Mouse (Mus musculus) granulocyte monocyte progenitor cell, adult 5-6 weeks (primary cell): Measurements from ENCODE around the gene Ifnl3. TPM values are rescaled to one million over a fixed set of nuclear protein-coding genes. Genes with fewer than 3 reads are reported as not detected.
A peak's percentile ranks its signal among the peaks of the same experiment; 100 is the strongest.

Experiments
- ATAC-seq: replicated peaks from 2 replicates; pipeline ENCODE4 v1.8.0; 2016; ENCODE audit warnings: mild to moderate bottlenecking, moderate TSS enrichment, inconsistent platforms; ENCODE audit not compliant: poor library complexity, severe bottlenecking
- total RNA-seq, 2 experiments: library from RNA; stranded (forward) in 1 of 2; stranded (reverse) in 1 of 2; fragments of 200-712, 200-1000 nt in 1 of 2; fragments of >200 nt in 1 of 2; fragmentation: Nextera tagmentation in 1 of 2; gene quantifications; 2 replicates each; pipeline ENCODE4 v1.2.3; 2014 to 2017

The Ifnl3 gene
- total RNA-seq, 2 experiments from 2014 or later: not detected

- ATAC-seq: no peak
These were observed 22.6 kb downstream of the Ifnl3 start for GRCm38 (mm10) chr7:28545048-28545890.

- ATAC-seq: no peak
These were observed 23.2 kb downstream of the Ifnl3 start for GRCm38 (mm10) chr7:28545891-28546210.

- 0 out of 2 replicates have a peak, but pooled peaks have one; percentile 6 for ATAC-seq
These were observed 24.0 kb downstream of the Ifnl3 start for GRCm38 (mm10) chr7:28546649-28547048.

- ATAC-seq: 0 out of 2 replicates have a peak, but pooled peaks have one; percentile 13
These were observed 24.5 kb downstream of the Ifnl3 start, which contains the start of gene Nccrp1 for GRCm38 (mm10) chr7:28547154-28547553. Nccrp1 (minus strand) TSS chr7:28547254.

GRCm38 (mm10) chr7:28547628-28548027, 25.0 kb downstream of the Ifnl3 start:
- peak; percentile 94 for ATAC-seq

GRCm38 (mm10) chr7:28553076-28553475, 30.4 kb downstream of the Ifnl3 start:
- ATAC-seq: no peak

- no peak for ATAC-seq
These were observed 33.4 kb downstream of the Ifnl3 start for GRCm38 (mm10) chr7:28555939-28556535.

GRCm38 (mm10) chr7:28557069-28557468, 34.4 kb downstream of the Ifnl3 start:
- ATAC-seq: no peak

GRCm38 (mm10) chr7:28557708-28558107, 35.1 kb downstream of the Ifnl3 start:
- ATAC-seq: peak; percentile 35; the same call in 1 of the 2 replicates

GRCm38 (mm10) chr7:28558486-28558885, 35.9 kb downstream of the Ifnl3 start:
- ATAC-seq: no peak

- no peak for ATAC-seq
These were observed 38.2 kb downstream of the Ifnl3 start for GRCm38 (mm10) chr7:28560856-28561255.

- no peak for ATAC-seq
These were observed 39.3 kb downstream of the Ifnl3 start for GRCm38 (mm10) chr7:28561967-28562366.

GRCm38 (mm10) chr7:28562371-28562770, 39.7 kb downstream of the Ifnl3 start:
- ATAC-seq: no peak

- no peak for ATAC-seq
These were observed 40.3 kb downstream of the Ifnl3 start for GRCm38 (mm10) chr7:28562951-28563350.

- ATAC-seq: no peak
These were observed 42.8 kb downstream of the Ifnl3 start for GRCm38 (mm10) chr7:28565407-28565806.

- no peak for ATAC-seq
These were observed 44.9 kb downstream of the Ifnl3 start for GRCm38 (mm10) chr7:28567539-28567938.

- peak; percentile 90 for ATAC-seq
These were observed 45.6 kb downstream of the Ifnl3 start for GRCm38 (mm10) chr7:28568253-28568652.

GRCm38 (mm10) chr7:28570291-28570981, 47.8 kb downstream of the Ifnl3 start:
- ATAC-seq: no peak

- ATAC-seq: no peak
These were observed 48.5 kb downstream of the Ifnl3 start for GRCm38 (mm10) chr7:28570982-28571682.

- no peak for ATAC-seq
These were observed 50.1 kb downstream of the Ifnl3 start for GRCm38 (mm10) chr7:28572689-28573088.
